Mouse (Mus musculus) intestine, embryonic 15.5 days (tissue): Measurements from ENCODE around the gene 2310011J03Rik. TPM values are rescaled to one million over a fixed set of nuclear protein-coding genes. Genes with fewer than 3 reads are reported as not detected.
A peak's percentile ranks its signal among the peaks of the same experiment; 100 is the strongest.

Experiments used
- ATAC-seq: fragments of 200-750 bp; cut with Nextera tagmentation; 2 replicates; pipeline ENCODE4 v1.8.0; 2017; ENCODE audit warnings: moderate TSS enrichment, moderate library complexity
- H3K27ac ChIP-seq: fragments of 300-500 bp; sonication (generic); 2 replicates; pipeline ENCODE4 v1.5.1; 2015; ENCODE audit warnings: mild to moderate bottlenecking, inconsistent platforms
- H3K27me3 ChIP-seq: fragments of 300-500 bp; sonication (generic); replicated peaks from 2 replicates; pipeline ENCODE4 v1.6.1; 2015; ENCODE audit warnings: inconsistent platforms
- H3K36me3 ChIP-seq: fragments of 300-500 bp; sonication (generic); 2 replicates; pipeline ENCODE4 v1.6.1; 2015; ENCODE audit warnings: inconsistent platforms
- H3K4me1 ChIP-seq: fragments of 300-500 bp; sonication (generic); replicated peaks from 2 replicates; pipeline ENCODE4 v1.6.1; 2015; ENCODE audit warnings: inconsistent platforms
- H3K4me2 ChIP-seq: fragments of 300-500 bp; sonication (generic); replicated peaks from 2 replicates; pipeline ENCODE4 v1.6.1; 2015; ENCODE audit warnings: mild to moderate bottlenecking, inconsistent platforms
- H3K4me3 ChIP-seq: fragments of 300-500 bp; sonication (generic); replicated peaks from 2 replicates; pipeline ENCODE4 v1.5.1; 2015; ENCODE audit warnings: inconsistent platforms
- H3K9ac ChIP-seq: fragments of 300-500 bp; sonication (generic); 2 replicates; pipeline ENCODE4 v1.6.1; 2015; ENCODE audit warnings: inconsistent platforms
- H3K9me3 ChIP-seq: fragments of 300-500 bp; sonication (generic); 2 replicates; pipeline ENCODE4 v1.6.1; 2016; ENCODE audit warnings: inconsistent platforms
- WGBS: fragments of 180-500 bp; shearing (Covaris S2); methylation state at CpG from one replicate; pipeline ENCODE4 v1.1.7; 2015; 5-methylcytosine and 5-hydroxymethylcytosine counted together
- polyA plus RNA-seq: library from polyadenylated mRNA; unstranded; fragments of >200 nt; fragmentation: Nextera tagmentation; extraction: Ambion mirVana; gene quantifications from 2 replicates; pipeline ENCODE4 v1.2.1, GENCODE M21; 2015

2310011J03Rik gene
- polyA plus RNA-seq, 1 experiment from 2014 or later: 51.4 TPM

DNA sequence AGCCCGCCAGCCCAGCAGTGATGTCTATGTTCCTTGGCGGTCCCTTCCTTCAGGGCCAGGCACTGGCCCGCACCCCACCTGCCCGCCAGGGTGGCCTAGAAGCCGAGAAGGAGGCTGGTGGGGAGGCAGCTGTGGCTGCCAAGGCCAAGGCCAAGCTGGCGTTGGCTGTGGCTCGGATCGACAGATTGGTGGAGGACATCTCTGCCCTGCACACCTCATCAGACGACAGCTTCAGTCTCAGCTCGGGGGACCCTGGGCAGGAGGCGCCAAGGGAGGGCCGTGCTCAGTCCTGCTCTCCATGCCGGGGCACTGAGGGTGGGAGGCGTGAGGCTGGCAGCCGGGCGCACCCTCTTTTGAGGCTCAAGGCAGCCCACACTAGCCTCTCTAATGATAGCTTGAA lies 8.8 kb downstream of the 2310011J03Rik start:
- ATAC-seq: no peak
- Histone ChIP-seq H3K27me3 (peaks cover 63% of the 10 kb centered on the region), H3K9ac (no peak overlapping the region), H3K4me2 (no peak overlapping the region), H3K36me3 (no peaks in the 10 kb centered on the region), H3K4me3 (no peak overlapping the region), H3K9me3 (no peaks in the 10 kb centered on the region), H3K4me1 (peaks cover 26% of the 10 kb centered on the region), H3K27ac (no peak overlapping the region)
- WGBS: 81% methylated on average over 16 of the region's 16 CpGs

DNA sequence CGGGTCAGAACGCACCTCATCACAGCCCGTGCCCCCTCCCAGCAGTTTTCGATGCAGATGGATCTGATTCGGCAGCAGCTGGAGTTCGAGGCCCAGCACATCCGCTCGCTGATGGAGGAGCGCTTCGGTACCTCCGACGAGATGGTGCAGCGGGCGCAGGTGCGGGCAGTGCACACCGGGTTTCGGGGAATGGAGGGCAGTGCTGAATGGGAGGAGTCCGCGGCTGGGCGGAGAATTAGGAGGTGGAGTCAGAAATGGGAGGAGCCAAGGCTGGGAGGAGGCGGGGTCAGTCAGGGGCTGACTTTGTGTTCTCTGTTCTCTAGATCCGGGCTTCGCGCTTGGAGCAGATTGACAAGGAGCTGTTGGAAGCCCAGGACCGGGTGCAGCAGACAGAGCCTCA lies 15.5 kb downstream of the 2310011J03Rik start:
- H3K4me3 ChIP-seq: peak overlapping the region; percentile 11; the same call in 1 of the 2 replicates
- no peak overlapping the region for H3K27ac ChIP-seq
- no peaks in the 10 kb centered on the region for H3K9me3 ChIP-seq
- peaks cover 12% of the 10 kb centered on the region for H3K4me1 ChIP-seq
- peak; percentile 52; the same call in 1 of the 2 replicates for ATAC-seq
- H3K27me3 ChIP-seq: peaks cover 53% of the 10 kb centered on the region
- H3K4me2 ChIP-seq: peak overlapping the region; percentile 46
- WGBS: 13% methylated on average over 25 of the region's 25 CpGs
- no peaks in the 10 kb centered on the region for H3K36me3 ChIP-seq
- no peak overlapping the region for H3K9ac ChIP-seq

DNA sequence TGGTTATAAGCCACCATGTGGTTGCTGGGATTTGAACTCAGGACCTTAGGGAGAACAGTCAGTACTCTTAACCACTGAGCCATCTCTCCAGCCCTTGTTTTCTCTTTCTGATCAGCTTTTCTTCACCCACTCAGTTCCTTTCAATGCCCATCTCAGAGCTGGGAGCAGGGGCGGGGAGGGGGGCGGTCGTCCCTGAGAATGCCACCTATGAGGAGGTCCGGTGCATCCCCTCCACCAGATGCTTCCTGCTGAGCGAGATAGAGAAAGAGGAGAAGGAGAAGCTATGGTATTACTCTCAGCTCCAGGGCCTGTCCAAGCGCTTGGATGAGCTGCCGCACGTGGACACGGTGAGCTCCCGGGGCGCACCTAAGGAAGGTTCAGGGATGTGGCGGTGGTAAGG lies 15.9 kb downstream of the 2310011J03Rik start:
- no peak for ATAC-seq
- no peaks in the 10 kb centered on the region for H3K36me3 ChIP-seq
- no peak overlapping the region for H3K9ac ChIP-seq
- WGBS: 23% methylated on average over 12 of the region's 12 CpGs
- peaks cover 12% of the 10 kb centered on the region for H3K4me1 ChIP-seq
- no peak overlapping the region for H3K27ac ChIP-seq
- H3K4me3 ChIP-seq: peak overlapping the region; percentile 11; the same call in 1 of the 2 replicates
- no peaks in the 10 kb centered on the region for H3K9me3 ChIP-seq
- peak overlapping the region; percentile 46 for H3K4me2 ChIP-seq
- H3K27me3 ChIP-seq: peaks cover 57% of the 10 kb centered on the region

GRCm38 (mm10) chr10:80302471-80302881 lies 17.9 kb downstream of the 2310011J03Rik start:
- Histone ChIP-seq H3K4me2 (peak overlapping the region; percentile 17), H3K9ac (0 out of 2 replicates have a peak overlapping the region, but pooled peaks have one; percentile 6), H3K9me3 (no peaks in the 10 kb centered on the region), H3K27me3 (peaks cover 73% of the 10 kb centered on the region), H3K36me3 (no peaks in the 10 kb centered on the region), H3K27ac (peak overlapping the region; percentile 40; the same call in 1 of the 2 replicates), H3K4me3 (no peak overlapping the region), H3K4me1 (peaks cover 12% of the 10 kb centered on the region)
- 11% methylated on average over 9 of the region's 9 CpGs for WGBS
- peak; percentile 39 for ATAC-seq

GRCm38 (mm10) chr10:80302082-80302355 lies 18.3 kb downstream of the 2310011J03Rik start:
- H3K27me3 ChIP-seq: peaks cover 76% of the 10 kb centered on the region
- peaks cover 12% of the 10 kb centered on the region for H3K4me1 ChIP-seq
- peak overlapping the region; percentile 17 for H3K4me2 ChIP-seq
- no peak overlapping the region for H3K4me3 ChIP-seq
- H3K27ac ChIP-seq: peak overlapping the region; percentile 40; the same call in 1 of the 2 replicates
- ATAC-seq: no peak
- WGBS: 51% methylated on average over 5 of the region's 5 CpGs
- no peaks in the 10 kb centered on the region for H3K36me3 ChIP-seq
- H3K9ac ChIP-seq: 0 out of 2 replicates have a peak overlapping the region, but pooled peaks have one; percentile 6
- H3K9me3 ChIP-seq: no peaks in the 10 kb centered on the region

DNA sequence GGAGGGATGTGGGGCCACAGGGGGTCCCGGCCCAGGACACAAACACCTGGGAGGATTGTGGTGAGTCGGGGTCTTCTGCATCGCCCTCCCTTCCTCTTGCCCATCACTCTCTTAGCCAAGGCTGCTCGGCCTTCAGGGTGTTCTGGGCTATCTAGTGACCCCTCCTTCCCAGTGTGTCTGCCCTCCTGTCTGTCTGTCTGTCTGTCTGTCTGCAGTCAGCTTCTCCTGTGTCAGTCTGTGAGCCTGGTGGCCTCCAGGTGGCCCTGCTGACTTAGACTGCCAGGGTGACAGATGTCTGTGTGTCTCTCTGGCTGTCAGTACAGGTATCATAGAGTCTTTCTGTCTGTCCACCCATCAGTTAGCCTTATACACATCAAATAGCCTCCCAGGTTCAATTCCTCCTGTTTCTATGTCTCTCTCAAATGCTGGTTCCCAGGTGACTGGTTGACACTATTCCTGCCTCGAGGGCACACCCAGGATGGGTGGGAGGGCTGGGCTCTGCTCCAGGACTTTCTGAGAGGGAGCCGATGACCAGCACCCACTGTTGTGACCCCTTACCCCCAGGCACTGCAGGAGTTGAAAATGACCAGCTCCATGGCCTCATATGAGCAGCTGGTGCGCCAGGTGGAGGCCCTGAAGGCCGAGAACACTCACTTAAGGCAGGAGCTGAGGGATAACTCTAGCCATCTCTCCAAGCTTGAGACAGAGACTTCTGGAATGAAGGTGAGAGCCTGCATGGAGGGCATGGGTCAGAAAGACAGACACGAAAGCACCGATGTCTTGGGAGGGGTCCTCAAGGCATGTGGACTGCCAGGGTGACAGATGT lies 18.9 kb downstream of the 2310011J03Rik start:
- Histone ChIP-seq H3K9ac (0 out of 2 replicates have a peak overlapping the region, but pooled peaks have one; percentile 6), H3K4me3 (0 out of 2 replicates have a peak overlapping the region, but pooled peaks have one; percentile 2), H3K27me3 (peaks cover 74% of the 10 kb centered on the region), H3K4me2 (peak overlapping the region; percentile 9; the same call in 1 of the 2 replicates), H3K4me1 (peaks cover 12% of the 10 kb centered on the region), H3K9me3 (no peaks in the 10 kb centered on the region), H3K27ac (no peak overlapping the region), H3K36me3 (no peaks in the 10 kb centered on the region)
- ATAC-seq: no peak
- 76% methylated on average over 10 of the region's 10 CpGs for WGBS

DNA sequence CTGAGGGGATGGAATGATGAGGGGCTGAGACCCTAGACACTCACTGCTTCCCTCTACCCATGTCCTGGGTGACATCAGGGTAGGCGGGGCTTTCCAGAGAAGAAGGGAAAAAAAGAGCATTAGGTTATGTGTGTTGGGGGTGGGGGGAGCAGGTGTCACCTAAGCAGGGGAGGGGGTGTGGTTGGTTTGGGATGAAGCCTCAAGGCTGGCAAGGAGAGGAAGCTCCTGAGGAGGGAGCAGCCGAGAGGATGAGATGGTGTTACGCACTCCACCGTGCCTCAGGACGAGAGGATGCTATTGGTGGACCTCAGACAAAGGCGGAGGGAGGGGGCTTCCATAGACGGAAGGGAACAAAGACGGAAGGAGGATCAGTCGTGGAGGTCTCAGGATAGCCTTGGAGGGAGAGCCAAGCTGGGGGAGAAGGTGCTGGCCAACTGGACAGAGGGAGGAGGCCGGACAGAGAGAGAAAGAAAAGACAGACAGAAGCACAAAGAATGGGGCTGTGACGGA lies 19.6 kb downstream of the 2310011J03Rik start:
- Histone ChIP-seq H3K9ac (no peak overlapping the region), H3K27ac (no peak overlapping the region), H3K36me3 (no peaks in the 10 kb centered on the region), H3K4me1 (peaks cover 17% of the 10 kb centered on the region), H3K4me3 (0 out of 2 replicates have a peak overlapping the region, but pooled peaks have one; percentile 2), H3K27me3 (peaks cover 68% of the 10 kb centered on the region), H3K4me2 (0 out of 2 replicates have a peak overlapping the region, but pooled peaks have one; percentile 2), H3K9me3 (no peaks in the 10 kb centered on the region)
- ATAC-seq: no peak
- 35% methylated on average over 11 of the region's 11 CpGs for WGBS

- Histone ChIP-seq H3K27me3 (peaks cover 59% of the 10 kb centered on the region), H3K27ac (no peak overlapping the region), H3K36me3 (peaks cover 2% of the 10 kb centered on the region; the same call in 1 of the 2 replicates), H3K4me2 (no peak overlapping the region), H3K9me3 (no peaks in the 10 kb centered on the region), H3K4me1 (peaks cover 21% of the 10 kb centered on the region), H3K4me3 (no peak overlapping the region; the same call in 1 of the 2 replicates), H3K9ac (0 out of 2 replicates have a peak overlapping the region, but pooled peaks have one; percentile 8)
- no peak for ATAC-seq
- 51% methylated on average over 10 of the region's 10 CpGs for WGBS
Measured at GRCm38 (mm10) chr10:80299824-80300223, 20.5 kb downstream of the 2310011J03Rik start.

GRCm38 (mm10) chr10:80299301-80299700 lies 21.0 kb downstream of the 2310011J03Rik start:
- Histone ChIP-seq H3K9ac (no peak overlapping the region; the same call in 1 of the 2 replicates), H3K4me3 (peak overlapping the region; percentile 9; the same call in 1 of the 2 replicates), H3K4me2 (peak overlapping the region; percentile 17; the same call in 1 of the 2 replicates), H3K4me1 (peaks cover 22% of the 10 kb centered on the region), H3K27ac (no peak overlapping the region), H3K36me3 (peaks cover 7% of the 10 kb centered on the region), H3K9me3 (no peaks in the 10 kb centered on the region), H3K27me3 (peaks cover 53% of the 10 kb centered on the region)
- 16% methylated on average over 15 of the region's 15 CpGs for WGBS
- no peak for ATAC-seq

DNA sequence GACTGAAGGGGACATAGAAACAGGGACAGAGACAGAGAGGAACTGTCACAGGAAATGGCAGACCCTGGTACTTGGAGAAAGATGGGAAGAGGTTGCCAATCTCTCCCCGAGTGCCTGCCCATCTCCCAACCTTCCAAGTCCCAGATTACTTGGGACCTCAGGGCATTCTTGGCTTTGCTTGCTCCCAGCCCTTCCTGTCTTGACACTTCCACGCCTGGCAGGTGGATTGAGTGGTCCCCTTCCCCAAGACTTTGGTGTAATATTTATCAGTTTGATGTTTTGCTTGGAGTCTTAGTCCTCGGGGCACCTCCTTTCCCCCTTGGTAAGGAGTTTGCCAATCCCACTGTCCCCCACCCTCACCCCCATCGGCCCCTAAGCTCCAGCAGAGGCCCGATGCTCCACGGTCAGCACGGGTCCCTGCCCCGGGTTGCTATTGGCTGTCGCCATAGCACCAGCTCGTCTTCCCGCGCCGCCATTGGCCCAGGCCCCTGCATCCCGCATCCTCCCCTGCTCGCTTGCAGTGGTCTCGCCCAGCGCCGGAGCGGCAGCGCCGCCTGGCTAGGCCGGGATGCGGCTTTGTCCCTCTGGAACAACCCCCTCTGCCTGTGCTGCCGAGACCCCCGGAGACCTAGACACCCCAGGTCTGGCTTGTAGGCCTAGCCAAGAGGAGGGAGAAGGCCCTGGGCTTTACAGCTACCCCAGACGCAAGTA lies 21.6 kb downstream of the 2310011J03Rik start:
- H3K9ac ChIP-seq: no peak overlapping the region; the same call in 1 of the 2 replicates
- peaks cover 12% of the 10 kb centered on the region for H3K36me3 ChIP-seq
- WGBS: 5% methylated on average over 26 of the region's 26 CpGs
- H3K4me1 ChIP-seq: peaks cover 27% of the 10 kb centered on the region
- no peaks in the 10 kb centered on the region for H3K9me3 ChIP-seq
- H3K4me3 ChIP-seq: peak overlapping the region; percentile 9; the same call in 1 of the 2 replicates
- peak overlapping the region; percentile 17; the same call in 1 of the 2 replicates for H3K4me2 ChIP-seq
- peaks cover 51% of the 10 kb centered on the region for H3K27me3 ChIP-seq
- ATAC-seq: peak; percentile 18; the same call in 1 of the 2 replicates
- no peak overlapping the region for H3K27ac ChIP-seq

GRCm38 (mm10) chr10:80297526-80298133 lies 22.7 kb downstream of the 2310011J03Rik start:
- no peak for ATAC-seq

More at GRCm38 (mm10) chr10:80297526-80298133, 22.7 kb downstream of the 2310011J03Rik start:
- Histone ChIP-seq H3K9me3 (no peaks in the 10 kb centered on the region), H3K9ac (no peak overlapping the region), H3K4me3 (no peak overlapping the region), H3K4me1 (peaks cover 34% of the 10 kb centered on the region), H3K27ac (no peak overlapping the region), H3K4me2 (no peak overlapping the region), H3K36me3 (peaks cover 12% of the 10 kb centered on the region), H3K27me3 (peaks cover 49% of the 10 kb centered on the region)
- 66% methylated on average over 8 of the region's 8 CpGs for WGBS
